Mouse (Mus musculus) Patski (cell line): ENCODE measurements around the gene Pla2g4e. TPM values are rescaled to one million over a fixed set of nuclear protein-coding genes. Genes with fewer than 3 reads are reported as not detected.

ENCODE experiments used
- ATAC-seq: fragments of 100-300 bp; one replicate; pipeline ENCODE4 v1.8.0; 2021
- CTCF ChIA-PET: fragments of 350-600 bp; sonication (Branson Sonifier 250); formaldehyde crosslinking; loops from one replicate; lab custom pipeline; 2022; ENCODE audit warnings: inconsistent platforms; lab: Charles Lee
- POLR2A ChIA-PET: fragments of 350-600 bp; sonication (Branson Sonifier 250); formaldehyde crosslinking; loops from one replicate; lab custom pipeline; 2022; ENCODE audit warnings: antibody characterized with exemption, inconsistent platforms; lab: Charles Lee
- DNase-seq: peaks from one replicate; pipeline ENCODE4 v3.0.0-alpha.2; 2011; ENCODE audit warnings: low read depth, low spot score
- H3K27me3 ChIP-seq: fragments of 371-371 bp; one replicate; pipeline ENCODE4 v1.5.1; 2021
- CTCF ChIP-seq: fragments of 100-300 bp; IDR thresholded peaks from one replicate; pipeline ENCODE4 v1.5.1; 2021
- in situ Hi-C: fragments of 300-500 bp; cut with MboI; formaldehyde crosslinking; loops from 3 replicates; pipeline ENCODE4 v1.11.1; 2018; ENCODE audit warnings: low pct_unique_long_range_greater_than_20kb, mixed read lengths
- polyA plus RNA-seq: library from polyadenylated mRNA; unstranded; gene quantifications from one replicate; pipeline ENCODE4 v1.2.3, GENCODE M21; 2021

The Pla2g4e gene
- 0.01 TPM for polyA plus RNA-seq

DNA sequence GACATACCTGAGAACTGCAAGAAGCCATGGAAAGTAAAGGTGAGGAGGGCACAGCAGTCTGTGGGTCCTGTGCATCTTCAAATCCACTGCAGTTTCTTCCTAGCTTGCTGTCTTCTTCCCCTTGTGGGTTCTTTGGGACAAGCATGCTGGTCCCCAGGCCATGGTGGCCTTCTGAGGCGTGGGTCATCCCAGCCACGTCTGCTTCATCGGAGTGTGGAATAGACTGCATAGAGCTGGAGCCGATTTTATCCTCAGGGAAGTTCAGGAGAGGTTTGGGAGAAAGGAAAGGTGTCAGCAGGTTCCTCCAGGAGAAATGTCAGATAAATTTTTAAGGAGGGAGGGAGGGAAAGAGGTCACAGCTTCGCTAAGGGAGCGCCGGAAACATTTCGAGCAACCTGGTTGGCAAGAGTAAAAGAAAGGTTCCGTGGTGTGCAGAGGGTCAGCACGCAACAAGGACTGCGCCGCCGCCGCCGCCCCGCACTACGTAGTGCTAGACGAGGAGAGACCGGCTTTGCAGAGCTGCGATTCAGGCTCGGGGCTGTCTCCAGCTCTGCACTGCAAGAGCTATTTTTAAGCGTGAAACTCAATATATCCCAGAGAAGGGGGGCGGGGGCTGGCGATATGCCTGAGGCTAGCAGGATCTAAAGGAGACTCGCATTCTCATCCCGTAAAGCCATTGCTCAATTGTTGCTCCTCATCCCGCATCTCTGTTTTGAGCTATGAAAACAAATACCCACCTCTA, at the start of gene Pla2g4e:
Gene Pla2g4e, minus strand, starts transcription at position 657 of the 742 bp plus-strand sequence.
- TF ChIP-seq CTCF: no peak
- DNase-seq (no peak), ATAC-seq (no peak)
- CTCF ChIA-PET: interaction anchor here (0.7 to 1.3 kb wide), 4 partner anchors 8 to 71 kb away, joined by 3 to 4 read pairs (median 3); no protein-coding TSS in a partner anchor
- peaks cover 16% of the 10 kb centered on the region for H3K27me3 ChIP-seq
- POLR2A ChIA-PET: no interaction called here
- in situ Hi-C loops: no loop called here

GRCm38 (mm10) chr2:120291471-120292078, 46.4 kb upstream of the Pla2g4e start:
- ChIA-PET CTCF (interaction anchor here (0.8 kb wide), 1 partner anchor 12 kb away, joined by 3 read pairs; no protein-coding TSS in a partner anchor), POLR2A (interaction anchor here (0.7 kb wide), 1 partner anchor 9 kb away, joined by 6 read pairs; no protein-coding TSS in a partner anchor)
- DNase-seq (no peak), ATAC-seq (no peak)
- TF ChIP-seq CTCF: no peak
- peaks cover 24% of the 10 kb centered on the region for H3K27me3 ChIP-seq
- in situ Hi-C loops: no loop called here

GRCm38 (mm10) chr2:120288995-120289394, 43.9 kb upstream of the Pla2g4e start, which contains the start of gene Pla2g4d:
Gene Pla2g4d, minus strand, starts transcription at chr2:120289197.
- no peak for TF ChIP-seq CTCF
- no peak for ATAC-seq
- in situ Hi-C loops: no loop called here
- ChIA-PET CTCF (no interaction called here), POLR2A (no interaction called here)
- no peak for DNase-seq
- H3K27me3 ChIP-seq: peaks cover 20% of the 10 kb centered on the region

- peaks cover 15% of the 10 kb centered on the region for H3K27me3 ChIP-seq
- in situ Hi-C loops: no loop called here
- DNase-seq (no peak), ATAC-seq (no peak)
- ChIA-PET POLR2A (no interaction called here), CTCF (no interaction called here)
- TF ChIP-seq CTCF: no peak
Observed at GRCm38 (mm10) chr2:120288401-120288800, 43.3 kb upstream of the Pla2g4e start.

DNA sequence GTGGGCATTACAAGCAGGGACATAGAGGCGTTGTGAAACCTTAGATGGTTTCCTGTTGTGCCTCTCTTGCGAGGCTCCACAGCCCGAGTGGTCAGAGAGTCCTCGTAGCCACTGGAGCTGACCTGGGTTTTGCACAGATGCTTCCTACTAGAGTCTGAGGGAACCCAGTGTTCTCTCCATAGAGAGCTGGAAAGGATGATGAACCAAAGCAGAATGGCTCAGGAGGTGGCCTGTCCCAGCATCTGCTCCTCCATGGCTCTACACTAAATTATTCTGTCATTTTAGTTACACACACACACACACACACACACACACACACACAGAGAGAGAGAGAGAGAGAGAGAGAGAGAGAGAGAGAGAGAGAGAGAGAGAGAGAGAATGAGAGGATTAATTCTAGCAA, 40.5 kb upstream of the Pla2g4e start:
- ChIA-PET POLR2A (no interaction called here), CTCF (no interaction called here)
- in situ Hi-C loops: no loop called here
- no peak for TF ChIP-seq CTCF
- no peak for DNase-seq
- H3K27me3 ChIP-seq: peaks cover 12% of the 10 kb centered on the region
- ATAC-seq: no peak

DNA sequence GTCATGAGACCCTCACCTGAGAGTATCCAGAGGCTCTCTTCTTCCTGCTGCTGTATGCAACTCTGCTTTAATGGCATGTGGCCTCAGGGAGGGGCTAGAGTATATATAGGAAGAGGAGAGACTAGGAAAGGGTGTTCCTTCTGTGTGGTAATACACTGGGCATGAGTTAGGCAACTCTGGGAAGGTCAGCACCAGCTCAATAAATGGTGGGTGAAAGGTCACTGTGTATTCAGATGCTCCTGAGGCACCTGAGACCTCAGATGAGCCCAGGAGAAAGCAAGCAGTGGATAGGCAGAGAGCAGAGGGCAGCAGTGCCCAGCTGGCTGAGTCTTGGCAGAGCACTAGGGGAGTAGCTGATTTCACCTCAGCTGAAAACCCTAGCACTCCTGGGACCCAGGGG, 39.6 kb upstream of the Pla2g4e start:
- TF ChIP-seq CTCF: no peak
- ChIA-PET POLR2A (no interaction called here), CTCF (no interaction called here)
- H3K27me3 ChIP-seq: peaks cover 6% of the 10 kb centered on the region
- no peak for DNase-seq
- no peak for ATAC-seq
- in situ Hi-C loops: loop anchor here (5.0 kb wide), 2 partner anchors 107 to 202 kb away; no protein-coding TSS in a partner anchor

DNA sequence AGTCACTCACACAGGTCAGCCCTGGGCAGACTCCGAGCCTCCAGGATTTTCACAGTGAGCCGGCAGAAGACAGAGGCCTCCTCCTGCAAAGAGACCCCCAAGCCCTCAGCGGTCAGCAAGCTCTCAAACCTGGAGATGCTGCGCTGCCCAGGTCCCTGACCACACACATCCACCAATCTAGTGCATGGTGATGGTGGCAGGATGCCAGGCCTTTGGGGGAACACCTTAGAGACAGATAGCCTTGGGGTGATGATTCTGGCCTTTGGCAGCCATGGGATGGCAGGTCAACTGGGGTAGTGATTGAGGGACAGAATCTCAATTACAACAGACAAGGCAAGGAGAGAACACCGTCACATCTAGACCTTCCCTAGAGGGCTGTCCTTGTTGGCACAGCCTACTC, 39.0 kb upstream of the Pla2g4e start:
- ChIA-PET CTCF (no interaction called here), POLR2A (no interaction called here)
- H3K27me3 ChIP-seq: peaks cover 6% of the 10 kb centered on the region
- in situ Hi-C loops: loop anchor here (5.0 kb wide), 2 partner anchors 107 to 202 kb away; no protein-coding TSS in a partner anchor
- no peak for TF ChIP-seq CTCF
- ATAC-seq (no peak), DNase-seq (no peak)

DNA sequence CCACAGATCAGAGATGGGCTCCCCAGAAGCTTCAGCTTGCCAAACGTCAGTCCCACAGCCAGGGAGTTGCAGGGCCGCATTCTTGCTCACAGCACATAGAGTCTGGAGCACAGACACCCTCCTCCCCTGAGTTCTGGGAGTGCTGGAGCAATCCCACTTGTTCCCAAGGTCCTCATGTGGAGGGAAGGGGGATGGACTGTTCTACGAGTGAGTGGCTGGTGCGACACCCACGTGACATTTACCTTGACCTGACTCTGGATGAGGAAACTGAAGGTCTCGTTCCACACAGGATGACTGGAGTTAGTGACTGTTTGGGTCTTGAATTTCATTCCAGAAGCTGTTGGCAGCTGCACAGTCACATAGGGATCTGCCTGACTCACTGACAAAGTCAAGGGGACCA, 38.4 kb upstream of the Pla2g4e start:
- peaks cover 11% of the 10 kb centered on the region for H3K27me3 ChIP-seq
- TF ChIP-seq CTCF: no peak
- ATAC-seq (no peak), DNase-seq (no peak)
- ChIA-PET POLR2A (no interaction called here), CTCF (no interaction called here)
- in situ Hi-C loops: loop anchor here (5.0 kb wide), 2 partner anchors 106 to 201 kb away; no protein-coding TSS in a partner anchor

- peaks cover 13% of the 10 kb centered on the region for H3K27me3 ChIP-seq
- DNase-seq (no peak), ATAC-seq (no peak)
- TF ChIP-seq CTCF: no peak
- ChIA-PET CTCF (interaction anchor here (1.0 to 1.5 kb wide), 2 partner anchors 37 to 108 kb away, joined by 4 to 6 read pairs; partner anchors contain the start of gene Pla2g4e), POLR2A (no interaction called here)
- in situ Hi-C loops: loop anchor here (5.0 kb wide), 2 partner anchors 104 to 199 kb away; no protein-coding TSS in a partner anchor
Observed at GRCm38 (mm10) chr2:120281221-120281620, 36.1 kb upstream of the Pla2g4e start.

DNA sequence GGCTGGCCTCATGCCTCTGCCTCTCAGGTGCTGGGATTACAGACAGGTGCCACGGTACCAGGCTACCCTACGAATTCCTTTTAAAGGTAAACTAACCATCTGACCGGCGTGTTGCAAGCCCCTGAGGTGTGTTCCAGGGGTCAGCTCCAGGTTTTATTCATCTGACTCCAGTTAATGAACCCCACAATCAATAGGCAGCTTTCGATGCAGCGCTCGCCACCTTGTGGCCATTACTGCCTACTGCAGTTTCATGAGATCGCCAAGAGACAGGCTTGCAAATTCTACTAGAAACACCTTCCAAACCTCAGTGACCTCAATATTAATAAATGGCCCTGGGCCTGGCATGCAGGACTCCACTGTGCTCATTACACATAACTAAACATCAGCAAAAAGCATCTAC, 34.8 kb upstream of the Pla2g4e start:
- no peak for ATAC-seq
- peaks cover 19% of the 10 kb centered on the region for H3K27me3 ChIP-seq
- peak; percentile 90 for TF ChIP-seq CTCF
- DNase-seq: peak; percentile 6
- ChIA-PET POLR2A (interaction anchor here (0.6 kb wide), 1 partner anchor 796 kb away, joined by 8 read pairs; no protein-coding TSS in a partner anchor), CTCF (interaction anchor here (0.8 to 1.6 kb wide), 3 partner anchors 15 to 52 kb away, joined by 3 to 6 read pairs (median 3); partner anchors contain the start of gene Pla2g4e)
- in situ Hi-C loops: loop anchor here (5.0 kb wide), 2 partner anchors 103 to 198 kb away; no protein-coding TSS in a partner anchor
